In the genomic region with DNA sequence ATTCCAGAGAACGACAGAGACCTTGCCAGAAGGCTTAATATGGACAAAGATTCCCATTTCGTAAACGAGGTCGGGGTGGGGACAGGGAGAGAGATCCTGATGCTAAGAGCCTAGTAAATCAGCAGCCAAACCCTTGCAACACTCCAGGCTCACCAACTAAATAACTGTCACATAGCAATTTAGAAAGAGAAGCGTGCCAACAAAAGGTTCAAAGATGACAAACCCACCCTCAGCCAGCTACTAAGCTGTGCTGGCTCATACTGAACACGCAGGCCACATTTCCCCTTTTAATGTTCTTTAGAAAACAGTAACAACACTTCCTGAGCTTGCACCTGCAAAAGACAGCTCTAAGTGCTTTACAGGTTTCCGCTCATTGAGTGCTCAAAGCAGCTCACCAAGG, we compare ENCODE assay signal across 14 mouse cellular contexts. TPM values are rescaled to one million over a fixed set of nuclear protein-coding genes. Genes with fewer than 3 reads are reported as not detected.
A peak's percentile ranks its signal among the peaks of the same experiment; 100 is the strongest.
DNase-seq lines count a peak whose midpoint lies in the region; ATAC-seq lines count a peak whose summit lies in the region.
"Had no signal": no experiment of that assay in that cellular context is flagged by ENCODE, and none has a peak within 500 bp of the region (broad histone marks: within the 10 kb centered on the region; RNA-seq: fewer than 3 reads in every experiment).

No protein-coding gene starts in this region.

- H3K27ac ChIP-seq in hindbrain, embryonic 16.5 days (ENCODE audit: low read depth, low read length) = no peak overlapping the region
- H3K27ac ChIP-seq: limb, embryonic 13.5 days; midbrain, embryonic 12.5 days; neural tube, embryonic 15.5 days had no signal

- 78% methylated on average over 7 of the region's 7 CpGs for WGBS in hindbrain, embryonic 16.5 days

- no peak overlapping the region for H3K4me2 ChIP-seq in hindbrain, embryonic 16.5 days (ENCODE audit: low read length)
- H3K4me2 ChIP-seq: limb, embryonic 13.5 days; midbrain, embryonic 12.5 days; neural tube, embryonic 15.5 days had no signal

- no peaks in the 10 kb centered on the region for H3K4me1 ChIP-seq in hindbrain, embryonic 16.5 days (ENCODE audit: control insufficient read depth, insufficient read depth, low read depth, low read length)
- H3K4me1 ChIP-seq: limb, embryonic 13.5 days; midbrain, embryonic 12.5 days; neural tube, embryonic 15.5 days had no signal

- H3K9me3 ChIP-seq in hindbrain, embryonic 16.5 days (ENCODE audit: control insufficient read depth, low read length) = no peaks in the 10 kb centered on the region
- H3K9me3 ChIP-seq: limb, embryonic 13.5 days; midbrain, embryonic 12.5 days; neural tube, embryonic 15.5 days had no signal

- H3K4me3 ChIP-seq in hindbrain, embryonic 16.5 days (ENCODE audit: low read length) = no peak overlapping the region
- H3K4me3 ChIP-seq: limb, embryonic 13.5 days; midbrain, embryonic 12.5 days; neural tube, embryonic 15.5 days had no signal

- ATAC-seq in CD4-positive, CD25-positive, alpha-beta regulatory T cell, adult 4 months = no peak
- no peak for ATAC-seq in hindbrain, embryonic 16.5 days

- intact Hi-C loops in left cerebral cortex, postnatal 4 days (cut with DNase I) = no loop called here

- DNase-seq in CD4-positive, CD25-positive, alpha-beta regulatory T cell, adult 2 months (ENCODE audit: low read depth, low spot score) = peak; percentile 6
- peak; percentile 25 for DNase-seq in urinary bladder, postnatal 14 days (ENCODE audit: low spot score)
- DNase-seq in urinary bladder, adult 2 months (ENCODE audit: low spot score) = no peak
- DNase-seq in lung, postnatal 4 days = peak; percentile 16 to 48
- peak; percentile 28 for DNase-seq in yolk sac, embryonic 10.5 days (ENCODE audit: low spot score)
- no peak for DNase-seq in left cerebral cortex, postnatal 4 days
- DNase-seq: cerebellum, postnatal 36 days; gastrocnemius, postnatal 14 days; heart, postnatal 36 days had no signal

- H3K9ac ChIP-seq in hindbrain, embryonic 16.5 days (ENCODE audit: low read depth, low read length) = no peak overlapping the region
- H3K9ac ChIP-seq: limb, embryonic 13.5 days; midbrain, embryonic 12.5 days; neural tube, embryonic 15.5 days had no signal

- H3K36me3 ChIP-seq in hindbrain, embryonic 16.5 days (ENCODE audit: control insufficient read depth, insufficient read depth, low read length) = no peaks in the 10 kb centered on the region
- H3K36me3 ChIP-seq: limb, embryonic 13.5 days; midbrain, embryonic 12.5 days; neural tube, embryonic 15.5 days had no signal

- H3K27me3 ChIP-seq in hindbrain, embryonic 16.5 days (replicated peaks; ENCODE audit: control insufficient read depth, insufficient read depth, low read length) = no peaks in the 10 kb centered on the region
- H3K27me3 ChIP-seq: limb, embryonic 13.5 days; midbrain, embryonic 12.5 days; neural tube, embryonic 15.5 days had no signal

RNA-seq across cellular contexts. Expression of gene Sqor, which starts 24.3 kb away (rescaled TPM):
- polyA plus RNA-seq in CD4-positive, CD25-positive, alpha-beta regulatory T cell, adult 4 months (2017; shearing (Covaris generic)) = 10 to 100 TPM; 16.3 to 17.1 TPM
- 87.2 and 91.2 TPM in 2 replicates for polyA plus RNA-seq in urinary bladder, adult 2 months (2012; rRNA removed)
- 3.5 and 4.2 TPM in 2 replicates for polyA plus RNA-seq in hindbrain, embryonic 16.5 days (2015; fragmentation: Nextera tagmentation; extraction: Ambion mirVana)
- total RNA-seq in left cerebral cortex, postnatal 4 days (2021) = 1 to 10 TPM; 1.6 to 4.1 TPM

RNA-seq across cellular contexts. Expression of gene Bloc1s6, which starts 51.0 kb away (rescaled TPM):
- 10 to 100 TPM; 36.3 to 66.5 TPM for polyA plus RNA-seq in CD4-positive, CD25-positive, alpha-beta regulatory T cell, adult 4 months (2017; shearing (Covaris generic))
- 36.0 and 38.2 TPM in 2 replicates for polyA plus RNA-seq in urinary bladder, adult 2 months (2012; rRNA removed)
- polyA plus RNA-seq in hindbrain, embryonic 16.5 days (2015; fragmentation: Nextera tagmentation; extraction: Ambion mirVana) = 97.6 and 106 TPM in 2 replicates
- total RNA-seq in left cerebral cortex, postnatal 4 days (2021) = 10 to 100 TPM; 47.7 to 49.6 TPM

Comparison
In these comparisons a context has a peak if more than half of its experiments do, and no peak if none do; other contexts are left out.
1. DNase-seq: peak in CD4-positive, CD25-positive, alpha-beta regulatory T cell, adult 2 months (single experiment), urinary bladder, postnatal 14 days (single experiment), lung, postnatal 4 days (2 of 2) and yolk sac, embryonic 10.5 days (single experiment); none in urinary bladder, adult 2 months (single experiment) and left cerebral cortex, postnatal 4 days (single experiment).